Mouse (Mus musculus): ENCODE data around the gene Fstl4. TPM values are rescaled to one million over a fixed set of nuclear protein-coding genes. Genes with fewer than 3 reads are reported as not detected.

Fstl4 gene
- polyA plus RNA-seq, 1 experiment, result not detected

DNA sequence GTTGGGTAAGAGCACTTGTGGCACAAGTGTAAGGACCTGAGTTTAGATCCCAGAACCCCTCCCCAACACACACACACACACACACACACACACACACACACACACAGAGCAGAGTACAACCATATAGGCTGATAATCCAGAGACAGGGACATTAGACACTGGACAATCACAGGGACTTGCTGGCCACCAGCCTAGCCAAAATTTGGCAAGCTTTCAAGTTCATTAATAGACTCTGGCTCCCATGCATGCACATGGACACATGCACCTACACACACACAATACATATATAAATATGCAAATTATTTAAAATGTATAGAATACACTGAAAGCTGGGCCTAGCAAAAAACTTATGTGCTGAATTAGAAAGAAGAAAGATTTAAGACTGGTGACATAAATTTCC, 24.0 kb upstream of the Fstl4 start:
- Histone ChIP-seq H3K4me3 (ENCODE audit: insufficient read depth, low read length) (no peak overlapping the region), H3K4me1 (ENCODE audit: control insufficient read depth, insufficient read depth, low read length) (no peaks in the 10 kb centered on the region), H3K27ac (ENCODE audit: insufficient read depth, low read depth, low read length) (no peak overlapping the region)
- TF ChIP-seq POLR2A (IDR thresholded peaks at IDR 0.05; ENCODE audit: borderline replicate concordance, low read depth, low read length), result no peak
- no peak for TF ChIP-seq CTCF (IDR thresholded peaks at IDR 0.05; ENCODE audit: low read depth, low read length)

GRCm38 (mm10) chr11:52743956-52744355, 20.5 kb upstream of the Fstl4 start:
- TF ChIP-seq CTCF (IDR thresholded peaks at IDR 0.05; ENCODE audit: low read depth, low read length) (no peak), POLR2A (IDR thresholded peaks at IDR 0.05; ENCODE audit: borderline replicate concordance, low read depth, low read length) (no peak)
- no peak overlapping the region for H3K4me3 ChIP-seq (ENCODE audit: insufficient read depth, low read length)
- H3K27ac ChIP-seq (ENCODE audit: insufficient read depth, low read depth, low read length), result no peak overlapping the region
- no peaks in the 10 kb centered on the region for H3K4me1 ChIP-seq (ENCODE audit: control insufficient read depth, insufficient read depth, low read length)

DNA sequence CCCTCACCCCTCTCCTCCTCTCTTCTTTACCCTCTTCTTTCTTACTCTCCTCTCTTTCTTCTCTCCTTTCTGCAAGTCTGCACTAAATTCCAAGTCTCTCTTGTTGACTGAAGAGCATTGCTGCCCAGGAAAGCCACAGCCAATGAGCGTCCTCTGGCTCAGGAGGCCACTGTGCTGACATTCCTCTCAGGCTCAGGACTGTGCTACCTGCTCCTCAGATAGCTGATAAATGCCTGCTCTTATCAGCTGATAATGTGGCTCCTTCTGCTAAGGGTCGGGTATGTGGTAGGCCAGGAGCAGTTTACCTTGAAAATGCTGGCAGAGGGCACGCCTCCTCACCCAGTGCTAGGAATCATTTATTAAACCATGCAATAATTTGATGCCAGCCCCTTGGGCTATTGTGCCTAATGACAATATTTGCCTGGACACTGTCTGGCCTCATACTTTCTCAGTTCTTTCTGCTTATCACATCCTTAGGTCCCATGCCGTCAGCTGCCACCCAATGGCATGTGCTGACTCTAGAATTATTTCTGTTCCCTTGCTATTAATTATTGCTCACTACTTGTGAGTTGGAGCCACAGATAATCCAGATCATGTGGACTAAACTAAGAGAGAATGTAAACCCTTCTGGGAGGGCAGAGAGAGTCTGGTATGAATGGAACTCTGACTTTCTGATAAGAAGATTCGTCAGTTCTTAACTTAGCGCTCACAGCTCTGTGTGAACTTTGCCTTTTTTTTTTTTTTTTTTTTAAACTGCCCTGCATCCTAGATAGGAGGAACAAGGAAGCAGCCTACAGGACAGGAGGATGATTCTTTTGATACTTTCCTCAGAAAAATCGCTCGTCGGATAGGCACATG, 19.6 kb upstream of the Fstl4 start:
- no peak for TF ChIP-seq POLR2A (IDR thresholded peaks at IDR 0.05; ENCODE audit: borderline replicate concordance, low read depth, low read length)
- TF ChIP-seq CTCF (IDR thresholded peaks at IDR 0.05; ENCODE audit: low read depth, low read length), result no peak
- no peaks in the 10 kb centered on the region for H3K4me1 ChIP-seq (ENCODE audit: control insufficient read depth, insufficient read depth, low read length)
- H3K27ac ChIP-seq (ENCODE audit: insufficient read depth, low read depth, low read length), result no peak overlapping the region
- no peak overlapping the region for H3K4me3 ChIP-seq (ENCODE audit: insufficient read depth, low read length)

DNA sequence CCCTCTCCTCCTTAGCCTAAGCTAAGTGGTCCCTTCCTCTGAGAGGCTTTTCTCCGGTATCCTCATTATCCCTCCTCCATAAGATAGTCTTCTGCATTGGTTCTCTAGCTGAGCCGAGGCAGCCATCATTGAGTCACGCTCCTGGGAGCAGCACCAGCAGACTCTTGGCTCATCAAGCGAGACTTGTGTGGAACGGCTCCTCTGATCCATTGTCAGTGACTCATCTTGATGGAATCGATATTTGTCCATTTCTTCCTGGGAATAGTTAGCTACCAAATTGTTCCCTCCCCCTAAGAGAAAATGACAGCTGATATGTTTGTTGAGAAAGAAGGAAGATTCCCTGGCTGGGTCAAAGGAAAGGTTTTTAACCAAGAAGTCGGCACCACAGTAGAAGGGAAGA, 17.2 kb upstream of the Fstl4 start:
- no peak for TF ChIP-seq CTCF (IDR thresholded peaks at IDR 0.05; ENCODE audit: low read depth, low read length)
- TF ChIP-seq POLR2A (IDR thresholded peaks at IDR 0.05; ENCODE audit: borderline replicate concordance, low read depth, low read length), result no peak
- no peaks in the 10 kb centered on the region; the same call in 1 of the 2 replicates for H3K4me1 ChIP-seq (ENCODE audit: control insufficient read depth, insufficient read depth, low read length)
- no peak overlapping the region for H3K4me3 ChIP-seq (ENCODE audit: insufficient read depth, low read length)
- no peak overlapping the region for H3K27ac ChIP-seq (ENCODE audit: insufficient read depth, low read depth, low read length)

DNA sequence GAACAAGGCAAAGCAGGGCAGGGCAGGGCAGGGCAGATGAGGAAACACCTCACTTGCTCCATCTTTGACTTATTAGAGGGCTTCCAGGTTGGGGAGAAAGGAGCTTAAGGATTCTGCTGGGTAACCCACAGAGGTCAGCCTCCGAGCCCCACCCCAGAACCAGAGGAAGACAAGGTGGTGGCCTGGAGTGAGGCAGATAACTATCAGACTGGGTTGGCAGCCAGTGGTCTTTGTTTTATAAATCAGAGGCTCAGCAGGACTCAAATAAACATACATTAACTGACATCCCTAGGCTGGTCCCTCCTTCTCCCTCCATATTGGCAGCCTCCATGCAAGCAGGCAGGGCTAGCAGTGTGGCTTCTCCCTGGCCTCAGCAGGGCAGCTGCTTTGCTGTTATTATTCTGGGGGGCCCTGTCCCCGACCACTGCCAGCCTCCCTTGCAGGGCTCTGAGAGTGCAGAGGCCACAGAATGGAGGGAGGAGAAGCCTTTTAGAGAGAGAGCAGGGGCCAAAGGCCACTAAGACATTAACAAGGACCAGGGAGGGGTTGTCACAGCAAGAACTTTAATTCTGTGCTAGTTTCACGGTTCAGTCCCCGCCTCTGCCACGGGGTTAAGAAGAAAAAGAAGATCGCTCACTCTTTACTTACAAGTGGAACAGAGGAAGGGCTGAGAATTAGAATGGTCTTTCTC, 16.5 kb upstream of the Fstl4 start:
- no peak overlapping the region for H3K27ac ChIP-seq (ENCODE audit: insufficient read depth, low read depth, low read length)

GRCm38 (mm10) chr11:52749988-52750387, 14.4 kb upstream of the Fstl4 start:
- Histone ChIP-seq H3K4me1 (ENCODE audit: control insufficient read depth, insufficient read depth, low read length) (no peaks in the 10 kb centered on the region; the same call in 1 of the 2 replicates), H3K4me3 (ENCODE audit: insufficient read depth, low read length) (no peak overlapping the region), H3K27ac (ENCODE audit: insufficient read depth, low read depth, low read length) (no peak overlapping the region)
- TF ChIP-seq CTCF (IDR thresholded peaks at IDR 0.05; ENCODE audit: low read depth, low read length) (no peak), POLR2A (IDR thresholded peaks at IDR 0.05; ENCODE audit: borderline replicate concordance, low read depth, low read length) (no peak)

More for the DNA sequence above, 16.5 kb upstream of the Fstl4 start:
- H3K4me1 ChIP-seq (ENCODE audit: control insufficient read depth, insufficient read depth, low read length), result no peaks in the 10 kb centered on the region; the same call in 1 of the 2 replicates
- no peak overlapping the region for H3K4me3 ChIP-seq (ENCODE audit: insufficient read depth, low read length)
- no peak for TF ChIP-seq POLR2A (IDR thresholded peaks at IDR 0.05; ENCODE audit: borderline replicate concordance, low read depth, low read length)

DNA sequence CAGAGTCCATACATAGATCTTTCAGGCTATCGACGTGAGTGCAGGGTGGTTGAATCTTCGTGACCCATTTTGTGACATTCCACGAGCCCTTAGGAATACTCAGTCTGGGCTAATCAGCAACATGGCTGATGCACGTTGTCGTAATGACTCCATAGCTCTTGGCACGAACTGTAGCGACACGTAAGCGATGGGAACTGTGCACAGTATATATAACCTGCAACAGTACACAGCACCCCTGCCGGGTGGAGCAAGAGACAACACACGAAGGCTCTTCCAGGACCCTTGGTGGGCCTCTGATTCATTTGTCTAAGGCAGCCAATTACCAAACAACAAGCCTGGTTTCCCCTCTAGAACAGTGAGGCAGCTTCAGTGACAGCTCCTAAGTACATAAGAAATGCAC, 11.9 kb upstream of the Fstl4 start:
- no peak overlapping the region for H3K4me3 ChIP-seq (ENCODE audit: insufficient read depth, low read length)
- H3K4me1 ChIP-seq (ENCODE audit: control insufficient read depth, insufficient read depth, low read length), result no peaks in the 10 kb centered on the region; the same call in 1 of the 2 replicates
- TF ChIP-seq CTCF (IDR thresholded peaks at IDR 0.05; ENCODE audit: low read depth, low read length) (no peak), POLR2A (IDR thresholded peaks at IDR 0.05; ENCODE audit: borderline replicate concordance, low read depth, low read length) (no peak)
- no peak overlapping the region for H3K27ac ChIP-seq (ENCODE audit: insufficient read depth, low read depth, low read length)

DNA sequence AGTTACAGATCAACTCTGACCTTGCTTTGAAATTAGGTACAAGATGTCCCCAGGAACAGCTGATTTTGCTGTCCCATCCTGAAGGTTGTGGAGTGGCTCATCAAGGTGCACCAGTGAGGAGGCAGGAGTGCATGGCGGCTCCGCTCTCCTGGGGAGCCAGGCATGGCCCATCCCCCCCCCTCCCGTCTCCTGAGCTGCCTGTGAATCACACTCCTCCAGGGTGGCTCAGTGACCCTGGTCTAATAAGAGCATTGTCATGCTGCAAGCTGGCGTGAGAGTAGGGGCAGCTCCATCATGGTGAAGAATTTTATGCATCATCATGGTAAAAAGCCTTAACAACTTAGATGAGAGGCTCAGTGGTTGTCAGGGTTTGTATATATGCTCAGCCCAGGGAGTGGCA, 11.2 kb upstream of the Fstl4 start:
- no peak overlapping the region for H3K27ac ChIP-seq (ENCODE audit: insufficient read depth, low read depth, low read length)
- no peak overlapping the region for H3K4me3 ChIP-seq (ENCODE audit: insufficient read depth, low read length)
- no peaks in the 10 kb centered on the region; the same call in 1 of the 2 replicates for H3K4me1 ChIP-seq (ENCODE audit: control insufficient read depth, insufficient read depth, low read length)
- no peak for TF ChIP-seq POLR2A (IDR thresholded peaks at IDR 0.05; ENCODE audit: borderline replicate concordance, low read depth, low read length)
- TF ChIP-seq CTCF (IDR thresholded peaks at IDR 0.05; ENCODE audit: low read depth, low read length), result no peak

GRCm38 (mm10) chr11:52761800-52762199, 2.6 kb upstream of the Fstl4 start:
- Histone ChIP-seq H3K4me1 (ENCODE audit: control insufficient read depth, insufficient read depth, low read length) (no peaks in the 10 kb centered on the region), H3K4me3 (ENCODE audit: insufficient read depth, low read length) (no peak overlapping the region), H3K27ac (ENCODE audit: insufficient read depth, low read depth, low read length) (no peak overlapping the region)
- no peak for TF ChIP-seq CTCF (IDR thresholded peaks at IDR 0.05; ENCODE audit: low read depth, low read length)
- TF ChIP-seq POLR2A (IDR thresholded peaks at IDR 0.05; ENCODE audit: borderline replicate concordance, low read depth, low read length), result no peak
